Mouse (Mus musculus): Measurements from ENCODE around the gene Rbm20. TPM values are rescaled to one million over a fixed set of nuclear protein-coding genes. Genes with fewer than 3 reads are reported as not detected.

Gene Rbm20
- total and polyA plus RNA-seq, 3 experiments, result 37.3 to 58.6 TPM; not detected in 1

DNA sequence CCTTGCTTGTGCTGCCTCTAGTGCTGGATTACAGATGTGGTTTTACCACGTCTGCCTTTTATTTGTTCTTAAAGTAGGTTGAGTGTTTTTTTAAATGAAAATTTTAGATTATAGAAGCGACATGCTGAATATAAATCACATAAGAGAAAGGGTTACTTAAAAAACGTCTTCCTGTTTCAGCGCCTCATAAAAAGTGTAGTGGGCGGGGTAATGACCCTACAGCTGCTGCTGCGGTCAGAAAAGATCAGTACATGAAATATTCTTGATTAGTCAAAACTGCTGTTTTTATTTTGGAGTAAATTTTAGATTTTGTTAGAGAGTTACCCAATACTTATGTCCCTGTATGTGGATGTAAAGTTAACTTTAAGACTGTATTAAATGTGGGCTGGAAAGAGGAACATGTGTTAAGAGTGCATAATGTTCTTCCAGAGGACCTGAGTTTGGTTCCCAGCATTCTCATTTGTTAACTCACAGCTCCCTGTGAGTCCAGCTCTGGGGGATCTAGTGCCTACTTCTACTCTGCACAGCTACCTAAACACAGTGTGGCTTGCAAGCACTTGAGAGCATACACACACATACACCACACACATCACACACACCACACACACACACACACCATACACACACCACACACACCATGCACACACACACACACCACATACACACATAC is 229.1 kb downstream of the Rbm20 start:
- peak overlapping the region; percentile 46 for H3K27ac ChIP-seq (ENCODE audit: control insufficient read depth, low read depth, low read length)
- TF ChIP-seq ETS1 (IDR thresholded peaks at IDR 0.05; ENCODE audit: low read depth, low read length) (peak; percentile 94), MAFK (IDR thresholded peaks at IDR 0.05; ENCODE audit: borderline replicate concordance, low read depth, low read length) (no peak), SMC3 (IDR thresholded peaks at IDR 0.05; ENCODE audit: low read depth, low read length) (peak; percentile 13; the same call in 1 of the 2 replicates), UBTF (IDR thresholded peaks at IDR 0.05; ENCODE audit: borderline replicate concordance, insufficient read depth, low read depth, low read length) (no peak), BHLHE40 (IDR thresholded peaks at IDR 0.05; ENCODE audit: borderline replicate concordance, low read depth, low read length) (0 out of 2 replicates have a peak, but pooled peaks have one; percentile 39), CTCF (IDR thresholded peaks at IDR 0.05 in 2 of 3, conservative IDR thresholded peaks at IDR 0.05 in 1 of 3; ENCODE audit: control insufficient read depth in 1 of 3, insufficient read depth in 1 of 3, low read depth in 2 of 3, low read length in 3 of 3, poor library complexity in 1 of 3, severe bottlenecking in 1 of 3) (no peak), MYC (IDR thresholded peaks at IDR 0.05; ENCODE audit: low read depth, low read length) (no peak), USF2 (IDR thresholded peaks at IDR 0.05; ENCODE audit: borderline replicate concordance in 1 of 2, insufficient read depth in 1 of 2, low read depth in 1 of 2, low read length in 2 of 2) (no peak), MXI1 (IDR thresholded peaks at IDR 0.05; ENCODE audit: low read depth, low read length) (0 out of 2 replicates have a peak, but pooled peaks have one; percentile 69), MYB (IDR thresholded peaks at IDR 0.05; ENCODE audit: low read depth, low read length) (no peak), ZKSCAN1 (IDR thresholded peaks at IDR 0.05; ENCODE audit: low read depth, low read length) (no peak; the same call in 1 of the 2 replicates), CHD1 (IDR thresholded peaks at IDR 0.05; ENCODE audit: low read depth, low read length) (no peak), RAD21 (IDR thresholded peaks at IDR 0.05; ENCODE audit: low read depth, low read length) (peak; percentile 2; the same call in 1 of the 2 replicates), ZC3H11A (IDR thresholded peaks at IDR 0.05; ENCODE audit: low read depth, low read length) (no peak), ELF1 (IDR thresholded peaks at IDR 0.05; ENCODE audit: low read depth, low read length) (peak; percentile 61), KAT2A (conservative IDR thresholded peaks at IDR 0.05; ENCODE audit: low read depth, low read length) (no peak), ZMIZ1 (IDR thresholded peaks at IDR 0.05; ENCODE audit: low read depth, low read length) (no peak), USF1 (IDR thresholded peaks at IDR 0.05; ENCODE audit: low read depth, low read length) (no peak), POLR2AphosphoS2 (IDR thresholded peaks at IDR 0.05; ENCODE audit: low read length) (no peak), POLR2AphosphoS5 (IDR thresholded peaks at IDR 0.05; ENCODE audit: borderline replicate concordance, low read depth, low read length) (no peak), HCFC1 (IDR thresholded peaks at IDR 0.05; ENCODE audit: low read depth, low read length) (no peak), CHD2 (IDR thresholded peaks at IDR 0.05; ENCODE audit: low read length) (no peak), ZNF384 (IDR thresholded peaks at IDR 0.05; ENCODE audit: low read depth, low read length) (peak; percentile 81), MAX (IDR thresholded peaks at IDR 0.05; ENCODE audit: low read length) (peak; percentile 42; the same call in 1 of the 2 replicates), MAZ (IDR thresholded peaks at IDR 0.05; ENCODE audit: low read depth, low read length) (no peak), NELFE (IDR thresholded peaks at IDR 0.05; ENCODE audit: low read depth, low read length) (no peak), GATA1 (IDR thresholded peaks at IDR 0.05; ENCODE audit: low read depth, low read length) (no peak), MEF2A (IDR thresholded peaks at IDR 0.05; ENCODE audit: extremely low read depth, insufficient replicate concordance, low read depth, low read length, poor library complexity, severe bottlenecking) (no peak), E2F4 (IDR thresholded peaks at IDR 0.05; ENCODE audit: borderline replicate concordance, low read depth, low read length) (no peak), TCF12 (IDR thresholded peaks at IDR 0.05; ENCODE audit: low read depth, low read length) (0 out of 2 replicates have a peak, but pooled peaks have one; percentile 18), NRF1 (IDR thresholded peaks at IDR 0.05; ENCODE audit: insufficient read depth, low read depth, low read length, poor library complexity, severe bottlenecking) (no peak), GABPA (IDR thresholded peaks at IDR 0.05; ENCODE audit: low read depth, low read length) (no peak), POLR2A (IDR thresholded peaks at IDR 0.05; ENCODE audit: control insufficient read depth in 1 of 2, insufficient read depth in 1 of 2, low read depth in 1 of 2, low read length in 2 of 2, poor library complexity in 1 of 2) (no peak), EP300 (IDR thresholded peaks at IDR 0.05; ENCODE audit: low read depth in 1 of 2, low read length in 2 of 2) (peak; percentile 31 to 58; a peak in 2 of 4 replicates), SIN3A (IDR thresholded peaks at IDR 0.05; ENCODE audit: low read length) (peak; percentile 96)
- H3K4me1 ChIP-seq (ENCODE audit: control insufficient read depth in 1 of 2, insufficient read depth in 2 of 2, low read length in 2 of 2), result peaks cover 13 to 17% of the 10 kb centered on the region in 2 experiments
- peaks cover 12% of the 10 kb centered on the region for H3K79me2 ChIP-seq (ENCODE audit: control insufficient read depth, insufficient read depth, low read length, poor library complexity)
- peaks cover 12 to 14% of the 10 kb centered on the region in 2 experiments for H3K36me3 ChIP-seq (ENCODE audit: control insufficient read depth in 1 of 2, insufficient read depth in 2 of 2, low read length in 2 of 2)
- no peaks in the 10 kb centered on the region for H3K9me3 ChIP-seq (replicated peaks; ENCODE audit: insufficient read depth, low read length)
- peak overlapping the region; percentile 60 to 96 for H3K4me3 ChIP-seq (ENCODE audit: control insufficient read depth in 1 of 2, insufficient read depth in 1 of 2, low read depth in 2 of 2, low read length in 2 of 2)
- no peaks in the 10 kb centered on the region for H3K27me3 ChIP-seq (ENCODE audit: control insufficient read depth in 1 of 2, insufficient read depth in 2 of 2, low read length in 2 of 2)
- DNase-seq (ENCODE audit: low read depth, low spot score), result peak; percentile 85
- H3K9ac ChIP-seq (ENCODE audit: control insufficient read depth, low read depth, low read length, poor library complexity, severe bottlenecking), result peak overlapping the region; percentile 53

Measured in MEL (cell line).